Mouse (Mus musculus): ENCODE data around the gene Apc2. TPM values are rescaled to one million over a fixed set of nuclear protein-coding genes. Genes with fewer than 3 reads are reported as not detected.
A peak's percentile ranks its signal among the peaks of the same experiment; 100 is the strongest.

The Apc2 gene
- polyA plus RNA-seq, 1 experiment from 2014 or later = 0.12 TPM

- peaks cover 72% of the 10 kb centered on the region for H3K36me3 ChIP-seq (ENCODE audit: control insufficient read depth, insufficient read depth)
- no peaks in the 10 kb centered on the region for H3K27me3 ChIP-seq (ENCODE audit: control insufficient read depth, insufficient read depth, low read depth, low read length)
- H3K4me1 ChIP-seq (ENCODE audit: control insufficient read depth, low read depth, low read length) = peaks cover 7% of the 10 kb centered on the region
- H3K9me3 ChIP-seq (replicated peaks; ENCODE audit: control insufficient read depth, low read length) = no peaks in the 10 kb centered on the region
- no peak overlapping the region for H3K27ac ChIP-seq (ENCODE audit: low read length)
- 77% methylated on average over 20 of the region's 20 CpGs for WGBS (ENCODE audit: insufficient replicate concordance)
- no peak for ATAC-seq (ENCODE audit: low read depth)
- H3K9ac ChIP-seq (ENCODE audit: low read depth, low read length) = no peak overlapping the region
- H3K4me2 ChIP-seq (ENCODE audit: low read depth, low read length) = no peak overlapping the region
- H3K4me3 ChIP-seq (ENCODE audit: low read depth, low read length) = no peak overlapping the region
These were observed 13.0 kb upstream of the Apc2 start for GRCm38 (mm10) chr10:80282481-80283441.

GRCm38 (mm10) chr10:80285222-80286070, 10.3 kb upstream of the Apc2 start:
- peaks cover 7% of the 10 kb centered on the region for H3K4me1 ChIP-seq (ENCODE audit: control insufficient read depth, low read depth, low read length)
- peaks cover 56% of the 10 kb centered on the region for H3K36me3 ChIP-seq (ENCODE audit: control insufficient read depth, insufficient read depth)
- no peak overlapping the region for H3K4me2 ChIP-seq (ENCODE audit: low read depth, low read length)
- H3K9me3 ChIP-seq (replicated peaks; ENCODE audit: control insufficient read depth, low read length) = no peaks in the 10 kb centered on the region
- H3K4me3 ChIP-seq (ENCODE audit: low read depth, low read length) = no peak overlapping the region
- WGBS (ENCODE audit: insufficient replicate concordance) = 71% methylated on average over 15 of the region's 15 CpGs
- H3K27ac ChIP-seq (ENCODE audit: low read length) = no peak overlapping the region
- no peaks in the 10 kb centered on the region for H3K27me3 ChIP-seq (ENCODE audit: control insufficient read depth, insufficient read depth, low read depth, low read length)
- H3K9ac ChIP-seq (ENCODE audit: low read depth, low read length) = no peak overlapping the region
- ATAC-seq (ENCODE audit: low read depth) = no peak

DNA sequence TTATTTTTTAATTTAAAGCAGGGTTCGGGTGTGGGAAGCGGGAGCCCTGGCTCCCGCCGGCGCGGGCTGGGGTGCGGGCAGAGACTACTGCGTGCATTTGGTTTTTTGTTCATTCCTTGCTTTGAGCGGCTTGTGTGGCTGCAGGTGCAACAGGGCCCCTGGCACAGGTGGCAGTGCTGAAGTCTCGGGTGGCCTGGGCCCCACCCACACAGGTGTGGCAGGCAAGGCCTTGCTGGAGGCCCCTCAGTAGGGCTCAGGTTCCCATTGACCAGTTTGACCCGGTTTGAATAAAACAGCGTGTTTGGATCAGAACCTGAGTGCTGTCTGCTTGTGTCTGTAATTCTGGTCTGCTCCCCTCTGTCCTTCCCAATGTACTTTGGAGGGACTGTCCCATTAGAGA, 7.7 kb upstream of the Apc2 start:
- 89% methylated on average over 12 of the region's 12 CpGs for WGBS (ENCODE audit: insufficient replicate concordance)
- Histone ChIP-seq H3K27me3 (ENCODE audit: control insufficient read depth, insufficient read depth, low read depth, low read length) (no peaks in the 10 kb centered on the region), H3K9me3 (replicated peaks; ENCODE audit: control insufficient read depth, low read length) (no peaks in the 10 kb centered on the region), H3K4me2 (ENCODE audit: low read depth, low read length) (no peak overlapping the region), H3K4me1 (ENCODE audit: control insufficient read depth, low read depth, low read length) (peaks cover 4% of the 10 kb centered on the region), H3K9ac (ENCODE audit: low read depth, low read length) (no peak overlapping the region), H3K27ac (ENCODE audit: low read length) (no peak overlapping the region), H3K36me3 (ENCODE audit: control insufficient read depth, insufficient read depth) (peaks cover 45% of the 10 kb centered on the region), H3K4me3 (ENCODE audit: low read depth, low read length) (no peak overlapping the region)
- ATAC-seq (ENCODE audit: low read depth) = no peak

- Histone ChIP-seq H3K9ac (ENCODE audit: low read depth, low read length) (no peak overlapping the region), H3K9me3 (replicated peaks; ENCODE audit: control insufficient read depth, low read length) (no peaks in the 10 kb centered on the region), H3K4me1 (ENCODE audit: control insufficient read depth, low read depth, low read length) (peaks cover 9% of the 10 kb centered on the region), H3K4me3 (ENCODE audit: low read depth, low read length) (no peak overlapping the region), H3K4me2 (ENCODE audit: low read depth, low read length) (no peak overlapping the region), H3K27me3 (ENCODE audit: control insufficient read depth, insufficient read depth, low read depth, low read length) (no peaks in the 10 kb centered on the region), H3K27ac (ENCODE audit: low read length) (no peak overlapping the region), H3K36me3 (ENCODE audit: control insufficient read depth, insufficient read depth) (peaks cover 39% of the 10 kb centered on the region)
- ATAC-seq (ENCODE audit: low read depth) = no peak
- 69% methylated on average over 8 of the region's 8 CpGs for WGBS (ENCODE audit: insufficient replicate concordance)
These were observed 7.1 kb upstream of the Apc2 start for GRCm38 (mm10) chr10:80288657-80289056.

GRCm38 (mm10) chr10:80292251-80293146, 3.3 kb upstream of the Apc2 start, which contains the start of gene Rps15:
TSS of gene Rps15 (plus strand) at chr10:80292453.
- WGBS (ENCODE audit: insufficient replicate concordance) = under 1% methylated on average over 72 of the region's 72 CpGs
- Histone ChIP-seq H3K4me2 (ENCODE audit: low read depth, low read length) (peak within 1 kb of the TSS; percentile 81), H3K9me3 (replicated peaks; ENCODE audit: control insufficient read depth, low read length) (no peaks in the 10 kb centered on the region), H3K27ac (ENCODE audit: low read length) (peak within 1 kb of the TSS; percentile 76), H3K36me3 (ENCODE audit: control insufficient read depth, insufficient read depth) (peaks cover 19% of the 10 kb centered on the region), H3K4me3 (ENCODE audit: low read depth, low read length) (peak within 1 kb of the TSS; percentile 82), H3K27me3 (ENCODE audit: control insufficient read depth, insufficient read depth, low read depth, low read length) (peaks cover 13% of the 10 kb centered on the region), H3K4me1 (ENCODE audit: control insufficient read depth, low read depth, low read length) (peaks cover 33% of the 10 kb centered on the region), H3K9ac (ENCODE audit: low read depth, low read length) (peak within 1 kb of the TSS; percentile 87)
- peak; percentile 90 for ATAC-seq (ENCODE audit: low read depth)

GRCm38 (mm10) chr10:80293325-80293724, 2.5 kb upstream of the Apc2 start:
- Histone ChIP-seq H3K27ac (ENCODE audit: low read length) (peak overlapping the region; percentile 76; the same call in 1 of the 2 replicates), H3K4me1 (ENCODE audit: control insufficient read depth, low read depth, low read length) (peaks cover 33% of the 10 kb centered on the region), H3K9ac (ENCODE audit: low read depth, low read length) (peak overlapping the region; percentile 87), H3K4me2 (ENCODE audit: low read depth, low read length) (peak overlapping the region; percentile 81), H3K27me3 (ENCODE audit: control insufficient read depth, insufficient read depth, low read depth, low read length) (peaks cover 21% of the 10 kb centered on the region), H3K9me3 (replicated peaks; ENCODE audit: control insufficient read depth, low read length) (no peaks in the 10 kb centered on the region), H3K36me3 (ENCODE audit: control insufficient read depth, insufficient read depth) (peaks cover 12% of the 10 kb centered on the region), H3K4me3 (ENCODE audit: low read depth, low read length) (peak overlapping the region; percentile 82)
- 8% methylated on average over 14 of the region's 14 CpGs for WGBS (ENCODE audit: insufficient replicate concordance)
- no peak for ATAC-seq (ENCODE audit: low read depth)

- peaks cover 31% of the 10 kb centered on the region for H3K27me3 ChIP-seq (ENCODE audit: control insufficient read depth, insufficient read depth, low read depth, low read length)
- H3K9me3 ChIP-seq (replicated peaks; ENCODE audit: control insufficient read depth, low read length) = no peaks in the 10 kb centered on the region
- H3K9ac ChIP-seq (ENCODE audit: low read depth, low read length) = no peak overlapping the region
- H3K4me2 ChIP-seq (ENCODE audit: low read depth, low read length) = no peak overlapping the region
- ATAC-seq (ENCODE audit: low read depth) = no peak
- H3K4me1 ChIP-seq (ENCODE audit: control insufficient read depth, low read depth, low read length) = peaks cover 33% of the 10 kb centered on the region
- WGBS (ENCODE audit: insufficient replicate concordance) = 78% methylated on average over 4 of the region's 4 CpGs
- H3K4me3 ChIP-seq (ENCODE audit: low read depth, low read length) = no peak overlapping the region
- no peak overlapping the region for H3K27ac ChIP-seq (ENCODE audit: low read length)
- H3K36me3 ChIP-seq (ENCODE audit: control insufficient read depth, insufficient read depth) = peaks cover 11% of the 10 kb centered on the region
These were observed 1.5 kb upstream of the Apc2 start for GRCm38 (mm10) chr10:80294311-80294710.

GRCm38 (mm10) chr10:80294788-80295303, 931 bp upstream of the Apc2 start:
- ATAC-seq (ENCODE audit: low read depth) = no peak
- Histone ChIP-seq H3K9ac (ENCODE audit: low read depth, low read length) (no peak overlapping the region), H3K27ac (ENCODE audit: low read length) (no peak overlapping the region)

More at GRCm38 (mm10) chr10:80294788-80295303, 931 bp upstream of the Apc2 start:
- Histone ChIP-seq H3K4me2 (ENCODE audit: low read depth, low read length) (no peak overlapping the region), H3K9me3 (replicated peaks; ENCODE audit: control insufficient read depth, low read length) (no peaks in the 10 kb centered on the region), H3K4me1 (ENCODE audit: control insufficient read depth, low read depth, low read length) (peaks cover 33% of the 10 kb centered on the region), H3K27me3 (ENCODE audit: control insufficient read depth, insufficient read depth, low read depth, low read length) (peaks cover 36% of the 10 kb centered on the region), H3K4me3 (ENCODE audit: low read depth, low read length) (no peak overlapping the region), H3K36me3 (ENCODE audit: control insufficient read depth, insufficient read depth) (peaks cover 11% of the 10 kb centered on the region)
- WGBS (ENCODE audit: insufficient replicate concordance) = 31% methylated on average over 7 of the region's 7 CpGs
